Mouse (Mus musculus) heart, embryonic 13.5 days (tissue): Measurements from ENCODE around the gene Slc22a22. TPM values are rescaled to one million over a fixed set of nuclear protein-coding genes. Genes with fewer than 3 reads are reported as not detected.

Experiments
- ATAC-seq: fragments of 200-750 bp; cut with Nextera tagmentation; 2 replicates; pipeline ENCODE4 v1.8.0; 2017; ENCODE audit warnings: moderate TSS enrichment; ENCODE audit not compliant: insufficient number of reproducible peaks, low FRiP score, low TSS enrichment; ENCODE audit errors: extremely low read depth
- H3K27ac ChIP-seq: fragments of 300-500 bp; sonication (generic); replicated peaks from 2 replicates; pipeline ENCODE4 v1.5.1; 2015; ENCODE audit warnings: moderate library complexity, mild to moderate bottlenecking, inconsistent platforms
- H3K27me3 ChIP-seq: fragments of 300-500 bp; sonication (generic); replicated peaks from 2 replicates; pipeline ENCODE4 v1.6.1; 2015; ENCODE audit warnings: mild to moderate bottlenecking, inconsistent platforms
- H3K36me3 ChIP-seq: fragments of 300-500 bp; sonication (generic); 2 replicates; pipeline ENCODE4 v1.6.1; 2015; ENCODE audit warnings: mild to moderate bottlenecking, inconsistent platforms
- H3K4me1 ChIP-seq: fragments of 300-500 bp; sonication (generic); 2 replicates; pipeline ENCODE4 v1.6.1; 2015; ENCODE audit warnings: inconsistent platforms
- H3K4me2 ChIP-seq: fragments of 300-500 bp; sonication (generic); 2 replicates; pipeline ENCODE4 v1.6.1; 2015; ENCODE audit warnings: inconsistent platforms, mild to moderate bottlenecking, moderate library complexity
- H3K4me3 ChIP-seq: fragments of 300-500 bp; sonication (generic); 2 replicates; pipeline ENCODE4 v1.5.1; 2015; ENCODE audit warnings: moderate library complexity, mild to moderate bottlenecking, inconsistent platforms
- H3K9ac ChIP-seq: fragments of 300-500 bp; sonication (generic); 2 replicates; pipeline ENCODE4 v1.6.1; 2015; ENCODE audit warnings: inconsistent platforms, mild to moderate bottlenecking, moderate library complexity
- H3K9me3 ChIP-seq: fragments of 300-500 bp; sonication (generic); 2 replicates; pipeline ENCODE4 v1.6.1; 2016; ENCODE audit warnings: inconsistent platforms
- WGBS: fragments of 180-500 bp; shearing (Covaris S2); methylation state at CpG from one replicate; pipeline ENCODE4 v1.1.7; 2015; ENCODE audit warnings: mixed read lengths; 5-methylcytosine and 5-hydroxymethylcytosine counted together
- polyA plus RNA-seq: library from polyadenylated mRNA; unstranded; fragments of >200 nt; fragmentation: Nextera tagmentation; extraction: Ambion mirVana; gene quantifications from 2 replicates; pipeline ENCODE4 v1.2.1, GENCODE M21; 2015

Gene Slc22a22
- polyA plus RNA-seq, result not detected in 2 replicates

DNA sequence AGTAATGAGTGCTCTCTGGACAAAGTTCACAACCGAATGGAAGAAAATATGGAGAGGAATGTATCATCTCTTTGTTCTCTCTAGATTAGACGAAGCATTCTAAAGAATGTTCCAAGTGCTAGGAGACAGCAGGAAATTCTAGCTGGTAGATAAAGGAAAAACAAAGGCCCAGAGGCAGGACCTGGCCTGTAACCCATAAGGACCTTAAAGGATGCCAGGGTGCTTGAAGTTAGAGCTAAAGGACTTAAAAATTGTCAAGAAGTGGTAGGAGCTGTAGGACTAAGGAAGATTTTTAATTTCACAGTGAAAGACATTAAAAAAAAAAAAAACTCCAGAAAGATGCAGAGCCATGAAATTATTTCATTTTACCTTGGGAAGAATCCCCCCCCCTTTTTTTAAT lies at the start of gene Slc22a22:
TSS of gene Slc22a22 (minus strand) at position 101 of the 400 bp plus-strand sequence.
- no peak for ATAC-seq
- Histone ChIP-seq H3K27me3 (no peaks in the 10 kb centered on the region), H3K4me3 (no peak within 1 kb of the TSS), H3K9ac (no peak within 1 kb of the TSS), H3K36me3 (no peaks in the 10 kb centered on the region), H3K4me2 (no peak within 1 kb of the TSS), H3K27ac (no peak within 1 kb of the TSS), H3K9me3 (no peaks in the 10 kb centered on the region), H3K4me1 (no peaks in the 10 kb centered on the region)
- WGBS, result 31% methylated on average over 2 of the region's 2 CpGs

DNA sequence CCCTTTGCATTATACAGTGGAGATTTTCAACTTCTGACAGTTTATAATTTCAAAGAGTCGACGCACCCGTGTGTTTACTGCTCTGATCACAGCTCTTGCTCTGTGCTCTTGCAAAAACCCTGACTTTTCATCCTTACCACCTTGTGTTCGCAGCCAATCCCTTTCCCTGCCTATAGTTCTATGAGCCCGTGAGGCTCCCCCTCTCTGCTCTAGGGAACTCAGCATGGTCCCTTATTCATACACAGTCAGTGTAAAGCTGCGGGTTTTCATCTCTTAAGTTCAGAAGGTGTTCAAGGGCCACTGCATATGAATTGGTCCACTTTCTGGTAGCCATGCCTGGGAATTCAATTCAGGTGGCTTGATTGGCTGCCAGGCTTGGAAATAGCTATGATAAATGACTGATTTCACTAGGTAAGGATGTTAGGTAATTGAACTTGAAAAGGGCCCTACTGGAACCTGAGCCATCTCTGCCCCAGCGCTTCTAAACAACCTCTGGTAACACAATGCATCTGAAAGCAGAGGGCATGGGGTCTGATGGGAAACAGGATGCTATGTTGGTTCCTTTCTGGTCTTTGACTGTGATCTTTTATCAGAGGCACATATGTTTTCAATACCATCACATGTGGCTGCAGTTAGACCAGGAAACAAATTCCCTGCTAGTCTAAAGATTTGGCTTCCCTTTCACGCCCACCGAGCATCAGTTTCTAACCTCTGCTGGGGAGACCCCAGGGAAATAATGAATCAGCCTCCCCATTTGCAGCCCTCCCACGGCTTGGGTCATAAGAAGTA lies 46.3 kb upstream of the Slc22a22 start:
- Histone ChIP-seq H3K27ac (no peak overlapping the region), H3K36me3 (no peaks in the 10 kb centered on the region), H3K4me2 (no peak overlapping the region), H3K9ac (no peak overlapping the region), H3K9me3 (no peaks in the 10 kb centered on the region), H3K27me3 (no peaks in the 10 kb centered on the region), H3K4me1 (no peaks in the 10 kb centered on the region), H3K4me3 (no peak overlapping the region)
- 77% methylated on average over 10 of the region's 10 CpGs for WGBS
- no peak for ATAC-seq

GRCm38 (mm10) chr15:57522160-57522559 lies 44.7 kb upstream of the Slc22a22 start:
- H3K4me1 ChIP-seq, result peaks cover 3% of the 10 kb centered on the region; the same call in 1 of the 2 replicates
- ATAC-seq, result no peak
- no peak overlapping the region for H3K4me3 ChIP-seq
- WGBS, result 51% methylated on average over 1 of the region's 1 CpGs
- H3K27me3 ChIP-seq, result no peaks in the 10 kb centered on the region
- no peak overlapping the region for H3K9ac ChIP-seq
- no peak overlapping the region for H3K4me2 ChIP-seq
- H3K27ac ChIP-seq, result no peak overlapping the region
- no peaks in the 10 kb centered on the region for H3K36me3 ChIP-seq
- no peaks in the 10 kb centered on the region for H3K9me3 ChIP-seq

- Histone ChIP-seq H3K4me3 (no peak overlapping the region), H3K4me1 (0 out of 2 replicates have a peak, but pooled peaks cover under 1% of the 10 kb centered on the region), H3K4me2 (no peak overlapping the region), H3K36me3 (no peaks in the 10 kb centered on the region), H3K27me3 (no peaks in the 10 kb centered on the region), H3K9me3 (0 out of 2 replicates have a peak, but pooled peaks cover 5% of the 10 kb centered on the region), H3K9ac (no peak overlapping the region), H3K27ac (no peak overlapping the region)
- no peak for ATAC-seq
- 46% methylated on average over 21 of the region's 21 CpGs for WGBS
These were observed 32.1 kb upstream of the Slc22a22 start for GRCm38 (mm10) chr15:57509185-57510172.

DNA sequence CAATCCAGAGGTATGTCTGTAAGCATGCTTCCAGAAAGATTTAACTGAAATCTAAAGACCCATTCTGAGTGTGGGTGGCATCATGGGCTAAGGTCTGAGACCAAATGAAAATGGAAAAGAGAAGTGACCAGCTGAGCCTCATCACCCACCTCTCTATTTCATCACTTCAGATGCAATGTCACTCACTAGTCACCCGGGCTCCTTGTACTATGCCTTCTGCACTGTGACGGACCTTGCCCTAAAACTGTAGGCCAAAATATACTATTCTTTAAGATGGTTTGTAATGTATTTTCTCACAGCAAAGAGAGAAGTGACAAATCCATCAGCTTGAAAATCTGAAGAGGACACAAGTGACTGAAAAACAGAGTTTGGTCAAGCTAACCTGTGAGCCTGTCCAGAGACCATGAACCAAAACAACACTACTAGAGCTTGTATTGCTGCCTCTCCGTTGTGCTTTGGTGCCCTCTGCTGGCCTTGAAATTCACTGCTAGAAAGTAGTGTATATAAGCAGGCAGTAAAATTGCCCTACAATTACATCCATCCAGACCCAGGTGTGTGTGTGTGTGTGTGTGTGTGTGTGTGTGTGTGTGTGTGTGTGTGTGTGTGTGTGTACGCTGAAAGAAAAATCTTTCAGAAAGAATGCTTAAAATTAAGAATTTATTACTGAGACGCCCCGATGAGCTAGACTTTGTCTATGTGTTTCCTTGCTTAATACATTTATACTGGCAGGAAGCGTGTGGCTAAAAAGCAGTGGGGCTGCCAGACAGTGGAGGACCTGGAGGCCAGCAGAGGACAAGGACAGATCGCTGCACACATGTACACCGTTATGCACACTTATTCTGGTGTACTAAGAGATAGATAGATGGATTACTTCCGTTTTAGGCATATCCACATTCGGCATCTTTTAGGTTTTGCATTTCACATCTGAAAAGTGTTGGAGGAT lies 31.1 kb upstream of the Slc22a22 start:
- WGBS, result 60% methylated on average over 11 of the region's 11 CpGs
- H3K27ac ChIP-seq, result no peak overlapping the region
- 0 out of 2 replicates have a peak, but pooled peaks cover 2% of the 10 kb centered on the region for H3K4me1 ChIP-seq
- 0 out of 2 replicates have a peak, but pooled peaks cover 2% of the 10 kb centered on the region for H3K9me3 ChIP-seq
- no peak for ATAC-seq
- H3K4me2 ChIP-seq, result no peak overlapping the region
- H3K4me3 ChIP-seq, result no peak overlapping the region
- no peaks in the 10 kb centered on the region for H3K27me3 ChIP-seq
- H3K36me3 ChIP-seq, result no peaks in the 10 kb centered on the region
- H3K9ac ChIP-seq, result no peak overlapping the region

DNA sequence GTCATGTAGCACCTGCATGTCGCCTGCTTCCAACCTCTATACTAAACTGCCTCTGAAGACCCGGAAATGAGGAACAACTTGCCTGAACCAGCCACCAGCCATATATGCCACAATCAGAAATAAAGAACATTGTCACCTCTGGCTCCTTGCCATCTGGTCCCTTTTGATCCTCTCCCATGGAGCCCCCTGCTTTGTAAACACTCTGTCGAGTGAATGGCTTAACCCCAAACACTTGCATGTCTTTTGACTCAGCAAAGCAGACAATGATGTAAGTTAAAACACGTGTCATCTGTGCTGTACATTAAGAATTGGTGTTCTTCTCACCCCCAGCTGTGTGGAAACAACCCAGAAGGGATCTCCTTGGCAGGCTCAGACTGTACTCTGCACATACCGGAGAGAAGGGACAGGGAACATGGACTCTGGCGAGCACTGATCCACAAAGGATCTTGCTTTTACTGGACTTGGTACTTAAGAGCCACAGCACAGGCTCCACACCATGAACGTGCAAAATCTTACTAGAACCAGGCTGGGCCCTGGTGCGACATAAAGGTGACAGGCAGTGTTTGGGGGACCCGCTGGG lies 26.8 kb upstream of the Slc22a22 start:
- Histone ChIP-seq H3K27ac (no peak overlapping the region), H3K9me3 (no peaks in the 10 kb centered on the region), H3K4me2 (no peak overlapping the region), H3K27me3 (no peaks in the 10 kb centered on the region), H3K9ac (no peak overlapping the region), H3K36me3 (no peaks in the 10 kb centered on the region), H3K4me1 (0 out of 2 replicates have a peak, but pooled peaks cover 2% of the 10 kb centered on the region), H3K4me3 (no peak overlapping the region)
- WGBS, result 59% methylated on average over 9 of the region's 9 CpGs
- ATAC-seq, result no peak

GRCm38 (mm10) chr15:57503656-57504055 lies 26.2 kb upstream of the Slc22a22 start:
- no peaks in the 10 kb centered on the region for H3K36me3 ChIP-seq
- H3K4me2 ChIP-seq, result no peak overlapping the region
- H3K4me1 ChIP-seq, result 0 out of 2 replicates have a peak, but pooled peaks cover 2% of the 10 kb centered on the region
- no peaks in the 10 kb centered on the region for H3K27me3 ChIP-seq
- no peaks in the 10 kb centered on the region for H3K9me3 ChIP-seq
- no peak overlapping the region for H3K4me3 ChIP-seq
- no peak overlapping the region for H3K27ac ChIP-seq
- ATAC-seq, result no peak
- H3K9ac ChIP-seq, result no peak overlapping the region
- WGBS, result 75% methylated on average over 3 of the region's 3 CpGs

- H3K27ac ChIP-seq, result no peak overlapping the region
- no peaks in the 10 kb centered on the region for H3K9me3 ChIP-seq
- no peak for ATAC-seq
- H3K4me2 ChIP-seq, result no peak overlapping the region
- no peaks in the 10 kb centered on the region for H3K36me3 ChIP-seq
- no peaks in the 10 kb centered on the region for H3K27me3 ChIP-seq
- H3K4me3 ChIP-seq, result no peak overlapping the region
- 0 out of 2 replicates have a peak, but pooled peaks cover 2% of the 10 kb centered on the region for H3K4me1 ChIP-seq
- H3K9ac ChIP-seq, result no peak overlapping the region
These were observed 24.1 kb upstream of the Slc22a22 start for GRCm38 (mm10) chr15:57501559-57501958.

DNA sequence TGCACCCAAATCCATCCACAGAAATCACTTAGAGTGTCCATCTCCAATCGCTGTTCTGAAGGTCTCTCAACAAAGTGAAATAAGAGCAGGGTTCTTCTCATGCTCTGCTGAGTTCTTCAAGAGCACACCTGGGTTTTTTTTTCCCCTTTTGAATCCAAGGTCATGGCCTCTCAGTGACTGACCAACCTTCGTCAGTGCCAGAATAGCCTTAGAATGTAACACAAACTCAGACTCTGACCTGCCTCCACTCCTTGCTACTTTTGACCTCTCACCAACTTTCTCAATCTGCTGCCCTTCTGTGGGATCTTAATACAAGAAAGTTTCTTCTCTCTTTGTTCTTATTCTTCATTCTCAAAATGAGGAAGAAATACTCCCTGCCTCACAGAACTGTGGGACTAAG lies 18.7 kb upstream of the Slc22a22 start:
- no peak overlapping the region for H3K9ac ChIP-seq
- no peak overlapping the region for H3K27ac ChIP-seq
- no peak overlapping the region for H3K4me2 ChIP-seq
- H3K9me3 ChIP-seq, result no peaks in the 10 kb centered on the region
- no peak overlapping the region for H3K4me3 ChIP-seq
- no peak for ATAC-seq
- H3K36me3 ChIP-seq, result no peaks in the 10 kb centered on the region
- 73% methylated on average over 2 of the region's 2 CpGs for WGBS
- no peaks in the 10 kb centered on the region for H3K4me1 ChIP-seq
- no peaks in the 10 kb centered on the region for H3K27me3 ChIP-seq

GRCm38 (mm10) chr15:57482509-57482908 lies 5.1 kb upstream of the Slc22a22 start:
- no peak overlapping the region for H3K4me2 ChIP-seq
- no peak for ATAC-seq
- H3K9ac ChIP-seq, result no peak overlapping the region
- no peaks in the 10 kb centered on the region for H3K4me1 ChIP-seq
- no peaks in the 10 kb centered on the region for H3K36me3 ChIP-seq
- H3K4me3 ChIP-seq, result no peak overlapping the region
- H3K9me3 ChIP-seq, result no peaks in the 10 kb centered on the region
- 61% methylated on average over 2 of the region's 2 CpGs for WGBS
- H3K27ac ChIP-seq, result no peak overlapping the region
- no peaks in the 10 kb centered on the region for H3K27me3 ChIP-seq
